Mouse (Mus musculus): ENCODE results near the gene Gls2.

The Gls2 gene

DNA sequence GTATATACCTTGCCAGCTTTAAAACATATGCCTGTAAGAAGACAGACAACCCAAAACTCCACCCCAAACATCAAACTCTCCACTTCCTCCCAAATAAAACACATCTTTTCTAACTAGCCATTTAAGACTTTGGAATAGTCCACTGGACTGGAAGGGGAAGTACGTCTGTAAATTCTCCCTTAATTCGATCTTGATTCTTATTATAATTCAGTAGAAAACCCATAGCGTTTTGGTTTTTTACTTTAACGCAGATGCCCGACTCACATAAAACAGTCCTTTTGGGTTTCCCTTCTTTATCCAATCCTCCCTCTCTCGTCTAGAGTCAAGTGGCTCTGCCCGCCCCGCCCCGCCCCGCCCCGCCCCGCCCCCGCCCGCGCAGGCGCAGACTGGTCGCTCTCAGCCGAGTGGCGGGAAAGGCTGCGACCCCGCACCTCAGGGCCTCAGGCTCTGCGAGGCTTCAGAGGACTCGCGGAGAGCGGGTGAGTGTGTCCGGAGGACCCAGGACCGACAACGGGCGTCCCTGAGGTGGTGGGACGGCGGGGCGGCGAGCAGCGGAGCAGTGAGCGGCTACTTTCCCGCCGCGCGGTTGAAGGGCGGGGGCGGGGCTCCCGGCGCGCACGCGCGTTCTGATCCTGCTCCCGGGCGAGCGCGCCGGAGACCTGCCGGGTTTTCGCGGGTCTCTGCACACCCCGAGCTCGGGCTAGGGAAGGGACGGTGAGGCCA is 37.6 kb downstream of the Gls2 start, which contains the start of gene Timeless:
Gene Timeless (plus strand): TSS at position 369 of the 723 bp plus-strand sequence.
- peak; percentile 89 for DNase-seq (ENCODE audit: low spot score)

DNA sequence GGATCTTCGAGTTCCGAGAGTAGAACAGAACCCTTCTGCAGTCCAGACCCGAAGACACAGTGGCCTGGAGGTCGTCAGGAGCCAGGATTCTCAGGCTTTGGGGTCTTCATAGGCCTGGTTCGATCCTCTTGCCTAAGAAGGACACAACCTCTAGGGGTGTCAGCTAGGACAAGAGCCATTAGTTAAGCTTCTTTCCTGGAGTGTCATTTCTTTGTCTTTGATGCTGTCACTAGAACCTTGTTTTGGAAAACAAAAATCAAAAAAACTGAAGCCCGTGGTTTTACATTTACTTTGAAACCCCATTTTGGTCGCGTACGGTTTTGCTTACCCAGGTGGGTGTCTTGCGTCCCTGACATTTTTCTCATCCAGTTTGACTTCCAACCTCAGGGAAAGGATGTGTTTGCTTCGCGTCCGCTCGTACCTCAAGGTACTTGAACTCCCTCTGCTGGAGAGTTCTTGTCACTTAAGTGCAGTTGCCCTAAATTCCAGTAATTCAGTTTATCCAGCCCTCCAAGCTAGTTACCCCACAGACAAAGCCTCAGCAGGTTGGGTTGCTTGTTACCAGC is 38.2 kb downstream of the Gls2 start:
- DNase-seq (ENCODE audit: low spot score), result peak; percentile 77

DNA sequence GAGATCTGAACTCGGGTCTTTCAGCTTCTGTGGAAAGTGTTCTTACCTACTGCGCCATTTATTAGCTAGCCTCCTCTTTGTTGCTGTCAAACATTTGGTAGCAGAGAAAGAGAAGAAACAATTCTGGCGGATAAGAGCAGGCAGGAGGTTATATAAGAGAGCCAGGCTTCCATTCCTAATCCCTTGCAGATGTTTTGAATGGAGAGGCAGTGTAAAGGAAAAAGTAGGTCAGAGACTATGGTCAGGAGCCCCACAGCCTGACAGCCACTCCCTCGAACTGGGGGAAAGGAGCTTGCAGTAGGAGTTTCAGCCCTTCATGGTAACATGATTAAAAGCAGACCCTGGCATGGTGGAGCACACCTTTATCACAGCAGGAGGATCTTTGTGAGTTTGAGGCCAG is 42.1 kb downstream of the Gls2 start:
- no peak for DNase-seq (ENCODE audit: low spot score)

DNA sequence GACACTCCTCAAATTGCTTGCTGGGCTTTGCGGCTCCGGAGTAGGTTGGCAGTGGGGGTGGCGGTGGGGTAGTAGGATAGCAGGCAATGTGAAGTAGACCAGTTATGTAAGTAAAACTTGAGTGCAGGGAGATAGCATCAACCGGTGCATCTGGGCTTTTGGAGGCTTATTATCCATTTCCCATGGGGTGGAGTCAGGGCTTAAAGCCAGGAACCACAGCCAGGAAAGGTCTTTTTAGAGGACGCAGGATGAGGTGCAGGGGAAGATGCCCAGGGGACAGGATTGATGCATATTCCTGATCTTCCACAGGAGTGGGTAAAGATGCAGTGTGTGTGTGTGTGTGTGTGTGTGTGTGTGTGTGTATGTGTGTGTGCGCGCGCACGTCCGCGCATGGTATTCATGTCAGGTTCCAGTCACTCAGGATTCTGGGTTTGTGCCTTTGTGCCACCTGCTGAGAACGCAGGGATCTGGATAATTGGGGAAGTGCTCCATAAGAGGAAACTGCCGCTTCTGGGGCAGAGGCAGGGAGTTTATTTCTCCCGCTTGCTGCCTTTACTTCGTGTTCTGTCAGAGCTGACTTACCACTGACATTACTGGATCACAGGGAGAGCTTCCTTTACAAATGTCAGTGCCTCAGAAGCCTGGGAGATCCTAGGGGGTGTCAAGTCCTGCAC is 43.7 kb downstream of the Gls2 start:
- no peak for DNase-seq (ENCODE audit: low spot score)

DNA sequence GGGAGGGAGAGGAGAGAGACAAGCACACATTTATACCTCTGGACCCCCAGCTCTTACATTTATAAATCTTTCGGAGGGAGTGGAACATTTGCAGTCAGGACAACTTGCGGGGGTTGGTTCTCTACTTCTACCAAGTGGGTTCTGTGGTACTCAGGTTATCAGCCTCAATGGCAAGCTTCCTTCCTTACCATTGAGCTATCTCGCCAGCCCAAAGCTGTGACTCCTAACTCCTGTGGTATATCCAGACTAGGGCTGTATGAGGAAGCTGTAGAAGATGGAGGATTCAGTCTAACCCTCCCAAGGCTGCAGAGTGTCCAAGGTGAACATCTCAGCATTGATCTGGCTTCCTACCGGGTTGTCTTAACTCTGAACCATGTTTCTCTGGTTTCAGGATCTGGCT is 44.9 kb downstream of the Gls2 start:
- DNase-seq (ENCODE audit: low spot score), result no peak

DNA sequence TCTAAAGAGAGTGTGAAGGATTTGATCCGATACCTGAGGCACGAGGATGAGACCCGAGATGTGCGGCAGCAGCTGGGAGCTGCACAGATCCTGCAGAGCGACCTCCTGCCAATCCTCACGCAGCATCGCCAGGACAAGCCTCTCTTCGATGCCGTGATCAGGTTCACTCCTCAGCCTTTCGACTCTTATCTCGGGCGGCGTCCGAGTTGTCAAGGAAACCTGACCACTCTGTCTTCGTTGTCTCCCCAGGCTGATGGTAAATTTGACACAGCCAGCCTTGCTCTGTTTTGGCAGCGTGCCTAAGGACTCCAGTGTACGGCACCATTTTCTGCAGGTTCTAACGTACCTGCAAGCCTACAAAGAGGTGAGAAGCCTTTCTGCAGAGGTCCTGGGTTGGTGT is 45.9 kb downstream of the Gls2 start:
- no peak for DNase-seq (ENCODE audit: low spot score)

DNA sequence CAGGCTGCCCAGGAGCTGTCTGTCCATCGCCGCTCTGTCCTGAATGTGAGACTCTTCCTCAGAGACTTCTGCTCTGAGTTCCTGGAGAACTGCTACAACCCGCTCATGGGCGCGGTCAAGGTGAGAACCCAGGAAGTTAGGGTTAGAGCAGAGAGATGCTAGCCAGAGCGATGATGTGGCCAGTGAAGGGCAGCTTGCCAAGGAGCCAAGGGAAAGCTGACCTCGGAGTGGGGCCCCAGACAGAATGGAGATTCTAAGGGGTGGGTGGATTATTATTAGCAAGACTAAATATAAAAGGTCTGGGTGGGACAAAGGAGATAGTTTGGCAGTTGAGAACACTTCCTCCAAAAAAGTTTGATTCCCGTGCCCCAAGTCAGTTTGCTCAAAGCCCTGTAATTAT is 49.0 kb downstream of the Gls2 start:
- DNase-seq (ENCODE audit: low spot score), result no peak

DNA sequence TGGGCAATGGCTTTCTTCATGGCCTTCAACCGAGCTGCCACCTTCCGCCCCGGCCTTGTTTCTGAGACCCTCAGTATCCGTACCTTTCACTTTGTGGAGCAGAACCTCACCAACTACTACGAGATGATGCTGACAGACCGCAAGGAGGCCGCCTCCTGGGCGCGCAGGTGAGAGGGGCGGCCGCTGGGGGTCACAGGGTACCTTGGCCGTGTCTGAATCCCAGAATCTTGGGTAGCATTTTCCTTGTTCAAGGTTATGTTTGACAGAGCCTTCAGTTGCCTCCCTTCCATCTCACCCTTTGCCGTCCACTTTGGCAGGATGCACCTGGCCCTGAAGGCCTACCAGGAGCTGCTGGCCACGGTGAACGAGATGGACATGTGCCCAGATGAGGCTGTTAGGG is 49.9 kb downstream of the Gls2 start:
- DNase-seq (ENCODE audit: low spot score), result no peak

DNA sequence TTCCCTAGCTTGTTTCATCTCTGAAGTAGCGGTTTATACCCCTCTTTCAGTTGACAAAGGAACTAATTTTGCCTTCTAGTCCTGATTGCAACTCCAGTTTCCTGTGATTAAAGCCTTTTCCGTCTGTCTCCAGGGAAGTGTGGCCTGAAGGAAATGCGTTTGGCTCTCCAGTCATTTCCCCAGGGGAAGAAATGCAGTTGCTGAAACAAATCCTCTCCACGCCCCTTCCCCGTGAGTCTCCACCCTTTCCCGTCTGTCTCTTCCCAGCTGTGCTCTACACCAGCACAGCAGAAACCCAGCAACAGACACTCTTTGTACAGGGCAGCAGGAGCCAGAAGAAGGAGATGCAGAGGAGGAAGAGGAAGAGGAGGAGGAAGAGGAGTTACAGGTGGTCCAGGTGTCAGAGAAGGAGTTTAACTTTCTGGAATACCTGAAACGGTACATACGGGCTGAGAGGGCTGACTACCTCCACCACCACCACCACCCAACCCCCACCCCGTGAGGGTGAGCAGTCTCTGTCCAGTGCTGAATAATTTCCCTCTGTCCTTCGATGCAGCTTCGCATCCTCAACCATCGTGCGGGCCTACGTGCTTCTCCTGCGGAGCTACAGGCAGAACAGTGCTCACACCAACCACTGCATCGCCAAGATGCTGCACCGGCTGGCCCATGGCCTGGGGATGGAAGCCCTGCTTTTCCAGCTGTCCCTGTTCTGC is 52.9 kb downstream of the Gls2 start:
- no peak for DNase-seq (ENCODE audit: low spot score)

DNA sequence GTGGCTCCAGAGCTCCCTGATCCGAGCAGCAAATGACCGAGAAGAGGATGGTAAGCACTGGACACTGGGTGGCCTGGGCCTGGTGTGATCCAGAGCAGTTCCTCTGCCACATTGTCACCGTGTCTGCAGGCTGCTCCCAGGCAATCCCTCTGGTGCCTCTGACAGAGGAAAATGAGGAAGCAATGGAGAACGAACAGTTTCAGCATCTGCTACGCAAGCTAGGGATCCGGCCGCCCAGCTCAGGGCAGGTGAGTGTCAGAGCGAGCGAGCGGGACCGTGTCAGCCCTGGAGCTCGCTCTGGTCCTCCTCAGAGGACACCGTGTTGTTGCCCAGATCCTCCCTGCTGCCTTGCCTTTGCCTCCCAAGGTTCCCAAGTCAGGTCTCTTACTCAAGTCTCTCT is 56.3 kb downstream of the Gls2 start:
- no peak for DNase-seq (ENCODE audit: low spot score)

DNA sequence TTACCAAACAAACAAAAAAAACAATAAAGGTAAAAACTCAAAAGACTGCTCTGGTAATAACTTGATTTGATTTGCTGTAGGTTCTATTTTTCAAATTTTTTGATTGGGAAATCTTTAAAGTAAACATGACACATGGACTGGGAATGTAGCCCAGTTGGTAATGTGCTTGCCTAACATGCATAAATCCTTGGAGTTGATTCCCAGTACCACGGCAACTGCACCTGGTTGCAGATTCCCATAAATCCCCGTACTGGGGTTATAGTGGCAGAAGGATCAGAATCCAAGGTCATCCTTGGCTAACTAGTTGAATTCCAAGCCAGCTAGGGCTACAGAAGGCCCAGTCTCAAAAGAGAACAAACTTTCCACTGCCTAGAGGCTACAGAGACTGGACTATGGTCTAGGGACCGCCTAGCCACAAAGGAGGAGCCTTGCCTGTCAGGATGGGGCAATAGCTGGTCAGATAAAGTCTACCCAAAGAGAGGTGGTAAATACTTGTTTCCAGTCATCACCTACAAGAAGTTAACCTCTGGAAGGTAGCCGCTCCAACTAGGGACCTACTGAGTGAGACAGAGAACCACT is 59.5 kb downstream of the Gls2 start, which contains the start of gene Apon:
Gene Apon (plus strand): TSS at position 420 of the 579 bp plus-strand sequence.
- peak; percentile 63 for DNase-seq (ENCODE audit: low spot score)

DNA sequence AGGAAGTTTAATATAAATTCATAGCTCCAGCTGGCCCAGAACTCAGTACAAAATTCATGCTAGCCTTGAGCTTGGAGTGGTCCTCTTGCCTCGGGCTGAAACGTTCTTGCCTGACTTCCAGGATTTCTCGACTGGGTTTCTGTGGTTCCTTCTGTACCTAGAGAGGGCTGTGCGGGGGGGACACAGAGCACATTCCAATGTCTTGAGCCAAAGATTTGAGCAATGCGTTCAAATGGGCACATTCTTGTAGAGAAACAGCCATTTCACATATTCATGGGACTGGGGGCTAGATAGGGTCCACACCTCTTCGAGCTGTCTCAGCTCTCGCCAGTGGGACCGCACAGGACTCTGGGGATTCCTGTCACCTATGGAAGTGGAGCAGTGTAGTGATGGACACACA is 61.7 kb downstream of the Gls2 start:
- DNase-seq (ENCODE audit: low spot score), result no peak

DNA sequence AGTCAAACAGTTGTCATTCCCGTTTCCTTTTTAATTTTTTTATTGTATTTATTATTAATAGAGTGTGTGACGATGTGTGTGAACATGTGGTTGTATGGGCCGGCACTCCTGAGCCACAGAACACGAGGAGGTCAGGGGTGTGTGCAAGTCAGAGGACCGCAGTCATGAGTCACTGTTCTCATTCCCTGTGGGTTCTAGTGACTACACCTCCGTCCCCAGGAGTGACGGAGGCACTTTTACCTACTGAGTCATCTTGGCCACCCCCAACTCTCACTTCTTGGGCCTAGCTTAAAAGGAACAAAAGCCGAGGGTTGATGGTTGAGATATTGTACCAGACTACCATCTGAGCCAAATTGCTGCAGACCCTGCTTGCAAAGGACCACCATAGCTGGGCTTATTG is 62.1 kb downstream of the Gls2 start:
- no peak for DNase-seq (ENCODE audit: low spot score)

DNA sequence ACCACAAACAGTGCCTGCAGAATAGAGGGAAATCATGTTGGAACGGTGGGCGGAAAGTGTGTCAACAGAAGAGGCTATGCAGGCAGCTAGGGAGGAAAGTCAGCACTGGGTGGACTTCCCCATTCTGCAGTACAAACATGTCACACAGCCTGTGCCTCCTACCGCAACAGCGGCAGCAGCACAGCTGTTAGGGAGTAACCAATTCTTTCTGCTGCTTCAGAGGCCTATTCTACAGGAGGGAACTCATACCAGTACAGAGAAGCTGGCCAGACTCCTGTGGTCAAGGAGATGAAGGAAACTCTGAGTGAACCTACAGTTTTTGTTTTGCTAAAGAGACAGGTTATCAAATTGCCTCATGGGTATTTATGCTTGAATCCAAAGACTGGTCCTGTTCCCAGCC is 64.7 kb downstream of the Gls2 start:
- no peak for DNase-seq (ENCODE audit: low spot score)

Data from yolk sac, embryonic 10.5 days (tissue).